Mouse (Mus musculus) heart, postnatal 0 days (tissue): ENCODE results near the gene Atp5g2. TPM values are rescaled to one million over a fixed set of nuclear protein-coding genes. Genes with fewer than 3 reads are reported as not detected.

Experiments used
- ATAC-seq: fragments of 200-750 bp; cut with Nextera tagmentation; 2 replicates; pipeline ENCODE4 v1.8.0; 2017; ENCODE audit warnings: low read depth, moderate number of reproducible peaks, moderate library complexity; ENCODE audit not compliant: insufficient read depth
- DNase-seq: peaks from one replicate; pipeline ENCODE4 v3.0.0-alpha.2; 2016; ENCODE audit warnings: low spot score
- H3K27ac ChIP-seq: fragments of 300-500 bp; sonication (generic); 2 replicates; pipeline ENCODE4 v1.5.1; 2014; ENCODE audit warnings: low read depth, mild to moderate bottlenecking
- H3K27me3 ChIP-seq: fragments of 300-500 bp; sonication (generic); 2 replicates; pipeline ENCODE4 v1.6.1; 2014; ENCODE audit warnings: low read length, mixed read lengths; ENCODE audit not compliant: control insufficient read depth, insufficient read depth
- H3K36me3 ChIP-seq: fragments of 300-500 bp; sonication (generic); replicated peaks from 2 replicates; pipeline ENCODE4 v1.6.1; 2014; ENCODE audit warnings: low read length, mixed read lengths; ENCODE audit not compliant: control insufficient read depth, insufficient read depth
- H3K4me1 ChIP-seq: fragments of 300-500 bp; sonication (generic); 2 replicates; pipeline ENCODE4 v1.6.1; 2014; ENCODE audit warnings: antibody characterized with exemption; ENCODE audit not compliant: control insufficient read depth, insufficient read depth
- H3K4me2 ChIP-seq: fragments of 300-500 bp; sonication (generic); 2 replicates; pipeline ENCODE4 v1.6.1; 2014; ENCODE audit warnings: low read depth, mild to moderate bottlenecking, low read length, moderate library complexity
- H3K4me3 ChIP-seq: fragments of 300-500 bp; sonication (generic); 2 replicates; pipeline ENCODE4 v1.5.1; 2014; ENCODE audit warnings: low read depth, low read length
- H3K9ac ChIP-seq: fragments of 300-500 bp; sonication (generic); replicated peaks from 2 replicates; pipeline ENCODE4 v1.6.1; 2014; ENCODE audit warnings: low read depth, low read length, mixed read lengths
- H3K9me3 ChIP-seq: fragments of 300-500 bp; sonication (generic); replicated peaks from 2 replicates; pipeline ENCODE4 v1.6.1; 2016; ENCODE audit warnings: low read length; ENCODE audit not compliant: control insufficient read depth
- CTCF ChIP-seq: IDR thresholded peaks from 2 replicates; pipeline ENCODE4 v1.5.1; 2016; ENCODE audit warnings: antibody characterized with exemption, control low read depth, low read depth
- EP300 ChIP-seq: IDR thresholded peaks from 2 replicates; pipeline ENCODE4 v1.6.1; 2016; ENCODE audit warnings: antibody characterized with exemption, low read depth
- WGBS: fragments of 180-500 bp; shearing (Covaris S2); extraction: QIAGEN DNeasy Blood & Tissue Kit; methylation state at CpG from one replicate; pipeline ENCODE4 v1.1.7; 2014; 5-methylcytosine and 5-hydroxymethylcytosine counted together
- polyA plus RNA-seq: library from polyadenylated mRNA; unstranded; fragments of >200 nt; fragmentation: Nextera tagmentation; extraction: Ambion mirVana; gene quantifications from 2 replicates; pipeline ENCODE4 v1.2.1, GENCODE M21; 2015
- total RNA-seq: library from RNA; depleted of rRNA; stranded (reverse); fragments of >200 nt; gene quantifications from 2 replicates; pipeline ENCODE4 v1.2.3, GENCODE M21; 2014; ENCODE audit warnings: low replicate concordance

The Atp5g2 gene
- total and polyA plus RNA-seq, 2 experiments from 2014 or later: 108 to 377 TPM

DNA sequence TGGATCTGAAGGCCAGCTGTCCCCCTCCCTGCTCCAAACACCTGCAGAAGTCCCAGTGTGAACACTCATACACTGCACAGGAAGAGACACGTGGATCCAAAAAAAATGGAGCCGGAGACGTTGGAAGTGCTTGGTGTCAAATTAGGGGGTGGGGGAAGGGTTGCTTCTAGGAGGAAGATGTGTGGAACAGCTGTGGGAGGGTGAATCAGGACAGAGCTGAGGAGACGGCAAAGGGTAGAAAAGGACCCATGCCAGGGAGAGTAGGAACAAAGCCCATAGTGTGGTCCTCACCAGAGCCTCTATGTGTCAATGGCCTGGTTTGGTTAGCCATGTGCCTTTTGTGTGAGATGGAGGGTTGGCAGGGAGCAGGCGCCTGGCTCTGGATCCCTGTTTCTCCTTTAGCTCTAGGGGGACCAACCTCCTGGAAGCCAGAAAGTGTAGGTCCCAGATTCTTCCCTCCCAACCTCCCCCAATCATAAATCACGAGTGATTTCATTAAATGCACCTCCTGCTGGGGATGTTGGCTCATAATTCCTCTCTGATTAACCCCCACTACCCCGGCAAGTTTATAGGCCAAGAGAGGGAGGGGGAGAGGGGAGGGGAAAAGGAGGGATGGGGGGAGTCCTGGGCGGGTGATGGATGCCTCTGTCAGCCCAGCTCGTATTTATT, 33.2 kb upstream of the Atp5g2 start:
- ATAC-seq: no peak
- no peaks in the 10 kb centered on the region for H3K9me3 ChIP-seq
- no peaks in the 10 kb centered on the region for H3K4me1 ChIP-seq
- no peaks in the 10 kb centered on the region for H3K27me3 ChIP-seq
- H3K4me2 ChIP-seq: no peak overlapping the region
- H3K4me3 ChIP-seq: no peak overlapping the region
- no peak overlapping the region for H3K27ac ChIP-seq
- peaks cover 37% of the 10 kb centered on the region for H3K36me3 ChIP-seq
- TF ChIP-seq EP300: no peak
- no peak for TF ChIP-seq CTCF
- H3K9ac ChIP-seq: no peak overlapping the region
- no peak for DNase-seq
- 51% methylated on average over 9 of the region's 9 CpGs for WGBS

DNA sequence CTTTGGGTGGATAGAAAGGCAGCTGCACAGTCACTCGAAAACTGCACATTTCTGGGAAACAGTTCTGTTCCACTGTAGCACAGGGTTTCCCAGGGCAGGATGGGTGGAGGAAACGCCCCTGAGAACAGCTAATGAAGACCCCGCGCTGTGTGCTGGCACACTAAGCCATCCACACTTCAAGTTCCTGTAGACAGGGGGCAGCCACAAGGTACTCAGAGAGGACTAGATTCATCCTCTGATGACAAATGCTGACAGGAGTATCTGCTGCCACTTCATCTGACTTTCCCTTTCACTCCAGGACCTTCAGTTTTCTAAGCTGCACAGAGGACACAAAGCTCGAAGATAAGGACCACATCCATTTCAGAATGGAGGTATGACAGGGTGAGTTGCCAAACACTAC, 32.7 kb upstream of the Atp5g2 start:
- H3K4me1 ChIP-seq: no peaks in the 10 kb centered on the region
- TF ChIP-seq EP300 (no peak), CTCF (no peak)
- no peak for DNase-seq
- no peak for ATAC-seq
- H3K27me3 ChIP-seq: no peaks in the 10 kb centered on the region
- H3K36me3 ChIP-seq: peaks cover 31% of the 10 kb centered on the region
- no peak overlapping the region for H3K27ac ChIP-seq
- no peak overlapping the region for H3K4me2 ChIP-seq
- H3K9ac ChIP-seq: no peak overlapping the region
- WGBS: 55% methylated on average over 5 of the region's 5 CpGs
- H3K4me3 ChIP-seq: no peak overlapping the region
- no peaks in the 10 kb centered on the region for H3K9me3 ChIP-seq

DNA sequence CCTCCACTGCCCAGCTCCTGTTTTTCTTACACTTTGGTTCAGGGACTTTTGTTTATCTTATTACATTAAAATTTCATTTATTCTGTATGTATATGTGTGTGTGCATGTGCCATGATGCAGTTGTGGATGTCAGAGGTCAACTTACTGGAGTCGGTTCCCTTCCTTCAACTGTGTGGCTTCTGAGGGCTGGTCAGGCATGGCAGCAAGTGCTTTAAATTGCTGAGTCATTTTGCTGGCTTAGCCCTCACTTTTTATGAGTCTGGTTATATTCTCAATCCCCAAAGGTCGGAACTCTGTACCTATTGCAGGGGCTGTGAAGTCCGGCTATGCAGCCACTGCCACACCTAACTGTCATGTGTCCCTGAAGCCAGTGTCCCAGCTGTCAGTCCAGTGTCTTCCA, 30.8 kb upstream of the Atp5g2 start:
- Histone ChIP-seq H3K27me3 (peaks cover 10% of the 10 kb centered on the region), H3K9ac (no peak overlapping the region)

DNA sequence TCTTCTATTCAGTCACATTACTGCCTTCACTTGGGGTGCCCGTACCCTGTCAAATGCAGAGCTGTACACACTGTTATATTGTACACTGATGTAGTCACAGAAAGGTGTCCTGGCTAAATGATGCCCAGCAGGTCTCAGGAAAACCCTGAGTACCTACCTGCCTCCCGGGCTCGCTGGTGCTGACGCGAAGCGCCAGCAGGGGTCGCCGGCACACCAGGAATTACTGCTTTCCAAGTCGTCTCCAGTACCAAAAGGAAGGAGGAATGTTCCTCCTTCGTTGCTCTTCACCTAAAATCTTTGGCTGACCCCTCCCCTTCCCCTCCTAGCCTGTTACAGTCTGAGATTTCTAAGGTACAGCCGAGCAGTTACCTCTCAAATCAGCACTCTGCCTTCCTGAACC, 26.0 kb upstream of the Atp5g2 start:
- Histone ChIP-seq H3K27ac (no peak overlapping the region), H3K4me2 (no peak overlapping the region), H3K4me1 (no peaks in the 10 kb centered on the region), H3K4me3 (no peak overlapping the region), H3K36me3 (no peaks in the 10 kb centered on the region), H3K27me3 (peaks cover 58% of the 10 kb centered on the region), H3K9me3 (no peaks in the 10 kb centered on the region), H3K9ac (no peak overlapping the region)
- peak; percentile 84 for TF ChIP-seq CTCF
- no peak for TF ChIP-seq EP300
- ATAC-seq: peak; percentile 62; the same call in 1 of the 2 replicates
- peak; percentile 47 for DNase-seq
- WGBS: 0% methylated on average over 11 of the region's 11 CpGs

More for the DNA sequence above, 30.8 kb upstream of the Atp5g2 start:
- DNase-seq: no peak
- Histone ChIP-seq H3K27ac (no peak overlapping the region), H3K9me3 (no peaks in the 10 kb centered on the region), H3K4me1 (no peaks in the 10 kb centered on the region), H3K4me2 (no peak overlapping the region), H3K4me3 (no peak overlapping the region), H3K36me3 (peaks cover 13% of the 10 kb centered on the region)
- no peak for TF ChIP-seq EP300
- TF ChIP-seq CTCF: no peak
- WGBS: 80% methylated on average over 3 of the region's 3 CpGs
- ATAC-seq: no peak

DNA sequence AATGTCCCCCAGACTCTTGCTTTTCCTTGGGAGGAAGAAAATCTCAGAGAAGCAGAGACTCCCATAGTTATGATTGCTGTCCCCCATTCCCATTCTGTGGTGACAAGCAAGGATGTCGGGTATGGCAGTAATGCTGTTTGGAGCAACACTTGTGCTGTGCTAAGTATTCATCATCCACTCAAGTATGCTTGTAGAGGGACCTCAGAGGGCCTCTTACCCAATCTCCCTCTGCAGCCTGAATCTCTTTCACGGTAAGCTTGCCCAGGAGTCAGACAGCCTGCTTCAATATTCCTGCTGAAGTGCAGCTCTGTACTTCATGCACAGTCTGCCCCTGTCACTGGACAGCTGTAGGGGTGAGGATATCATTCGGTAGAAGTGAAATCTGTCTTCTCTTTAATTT, 24.7 kb upstream of the Atp5g2 start:
- Histone ChIP-seq H3K4me2 (no peak overlapping the region), H3K4me3 (no peak overlapping the region), H3K27ac (no peak overlapping the region), H3K9ac (no peak overlapping the region), H3K4me1 (no peaks in the 10 kb centered on the region), H3K27me3 (peaks cover 69% of the 10 kb centered on the region), H3K9me3 (no peaks in the 10 kb centered on the region), H3K36me3 (no peaks in the 10 kb centered on the region)
- WGBS: 35% methylated on average over 3 of the region's 3 CpGs
- TF ChIP-seq CTCF: no peak
- TF ChIP-seq EP300: no peak
- no peak for DNase-seq
- no peak for ATAC-seq

DNA sequence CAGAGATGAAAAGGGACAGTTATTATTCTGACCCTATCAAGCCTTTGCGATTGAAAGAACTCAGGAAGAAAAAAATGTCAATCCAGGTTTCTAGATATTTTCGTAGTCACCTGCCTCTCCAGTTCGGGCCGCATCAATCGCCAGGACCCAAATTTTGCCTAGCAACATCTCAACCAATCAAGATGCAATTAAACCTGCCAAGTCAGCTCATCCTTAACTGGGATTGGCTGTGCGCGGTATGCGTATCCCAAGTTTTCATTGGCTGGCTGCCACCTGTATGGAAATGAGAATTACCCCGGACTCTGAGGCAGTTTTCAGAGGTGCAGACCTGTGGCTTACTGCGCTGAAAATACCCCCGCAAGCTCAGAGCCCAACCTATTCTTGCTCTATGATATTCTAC, 21.4 kb upstream of the Atp5g2 start:
- H3K4me1 ChIP-seq: no peaks in the 10 kb centered on the region
- under 1% methylated on average over 11 of the region's 11 CpGs for WGBS
- H3K9ac ChIP-seq: no peak overlapping the region
- TF ChIP-seq CTCF (no peak), EP300 (no peak)
- ATAC-seq (no peak), DNase-seq (peak; percentile 43)
- H3K4me3 ChIP-seq: peak overlapping the region; percentile 54
- H3K27ac ChIP-seq: no peak overlapping the region
- no peaks in the 10 kb centered on the region for H3K9me3 ChIP-seq
- peak overlapping the region; percentile 87; the same call in 1 of the 2 replicates for H3K4me2 ChIP-seq
- H3K27me3 ChIP-seq: peaks cover 80% of the 10 kb centered on the region
- H3K36me3 ChIP-seq: no peaks in the 10 kb centered on the region
